Mouse (Mus musculus): ENCODE data around the gene C1ql2.

GRCm38 (mm10) chr1:120390336-120390735 lies 50.0 kb downstream of the C1ql2 start:
- TF ChIP-seq E2F4 (IDR thresholded peaks at IDR 0.05; ENCODE audit: insufficient read depth) = no peak
- no peak for TF ChIP-seq POLR2A (IDR thresholded peaks at IDR 0.05; ENCODE audit: insufficient read length, low read depth)
- TF ChIP-seq POLR2AphosphoS2 (IDR thresholded peaks at IDR 0.05; ENCODE audit: insufficient read length, low read depth) = no peak
- TF ChIP-seq SRF (IDR thresholded peaks at IDR 0.05; ENCODE audit: control insufficient read depth, insufficient read length, low read depth) = no peak
- TF ChIP-seq TCF12 (IDR thresholded peaks at IDR 0.05; ENCODE audit: insufficient read depth, poor library complexity, severe bottlenecking) = no peak
- no peak for TF ChIP-seq USF1 (IDR thresholded peaks at IDR 0.05; ENCODE audit: low read depth)
- no peak for TF ChIP-seq CEBPB (IDR thresholded peaks at IDR 0.05; ENCODE audit: insufficient read depth, poor library complexity, severe bottlenecking)
- no peak for TF ChIP-seq MYOD1 (IDR thresholded peaks at IDR 0.05; ENCODE audit: control insufficient read depth in 1 of 3, insufficient read length in 2 of 3, low read depth in 2 of 3)
- TF ChIP-seq REST (IDR thresholded peaks at IDR 0.05; ENCODE audit: insufficient read depth, insufficient read length) = no peak
- TF ChIP-seq MYOG (IDR thresholded peaks at IDR 0.05; ENCODE audit: control insufficient read depth in 1 of 3, insufficient read depth in 1 of 3, insufficient read length in 2 of 3, low read depth in 2 of 3) = no peak
